Mouse (Mus musculus) liver, embryonic 14.5 days (tissue): ENCODE results near the gene Kras.

ENCODE experiments used
- CTCF ChIP-seq: IDR thresholded peaks from 2 replicates; pipeline ENCODE4 v1.5.1; 2016; ENCODE audit warnings: antibody characterized with exemption, low read depth, control low read depth
- EP300 ChIP-seq: IDR thresholded peaks from 2 replicates; pipeline ENCODE4 v1.6.1; 2016; ENCODE audit warnings: antibody characterized with exemption, low read depth

DNA sequence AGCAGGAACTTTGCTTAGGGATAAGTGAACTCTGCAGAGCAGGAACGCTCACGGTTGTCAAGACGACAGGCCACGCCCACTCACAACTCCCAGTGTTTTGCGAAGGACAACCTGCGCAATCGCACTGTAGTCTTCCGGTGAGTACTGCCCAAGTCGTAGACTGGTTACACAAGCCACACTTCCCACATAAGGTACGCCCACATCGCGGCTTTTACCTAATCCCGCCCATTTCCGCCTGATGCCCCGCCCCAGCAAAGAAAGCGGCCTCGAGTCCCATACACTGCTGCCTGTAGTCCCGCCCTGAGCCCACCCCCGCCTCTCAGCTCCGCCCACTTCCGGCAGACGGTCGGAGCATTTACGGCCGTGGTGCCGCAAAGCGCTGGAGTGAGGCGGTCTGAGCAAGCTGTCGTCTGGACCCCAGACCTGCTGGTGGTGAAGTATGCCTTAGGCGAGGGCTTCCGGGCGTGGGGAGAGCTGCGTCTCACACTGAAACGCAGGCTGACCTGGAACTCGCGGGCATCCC, 39.2 kb downstream of the Kras start, which contains the start of the genes Casc1 and Etfrf1:
- no peak for TF ChIP-seq EP300
- TF ChIP-seq CTCF, result no peak
